Mouse (Mus musculus) erythroid progenitor cell, adult 5-6 weeks (primary cell): Measurements from ENCODE around the gene Zfp568. TPM values are rescaled to one million over a fixed set of nuclear protein-coding genes. Genes with fewer than 3 reads are reported as not detected.
A peak's percentile ranks its signal among the peaks of the same experiment; 100 is the strongest.

Experiments
- ATAC-seq: replicated peaks from 2 replicates; pipeline ENCODE4 v1.8.0; 2016; ENCODE audit warnings: moderate number of reproducible peaks, mild to moderate bottlenecking, moderate TSS enrichment, inconsistent platforms; ENCODE audit not compliant: poor library complexity, low FRiP score, severe bottlenecking
- total RNA-seq, 2 experiments: library from RNA; stranded (forward) in 1 of 2; stranded (reverse) in 1 of 2; fragments of 150-400 nt in 1 of 2; fragments of 186-747, 209-891 nt in 1 of 2; gene quantifications; 2 replicates each; pipeline versions ENCODE4 v1.2.3 to v1.2.4; 2015 to 2017; ENCODE audit warnings: low replicate concordance in 2 of 2

Zfp568 gene
- total RNA-seq (2015; ENCODE audit: low replicate concordance) (2.5 and 5.4 TPM in 2 replicates), total RNA-seq (2017; ENCODE audit: low replicate concordance) (4.1 and 4.2 TPM in 2 replicates)

GRCm38 (mm10) chr7:29983690-29984380 lies at the start of gene Zfp568:
Gene Zfp568 (plus strand): TSS chr7:29983955.
- ATAC-seq, result peak; percentile 93

- no peak for ATAC-seq
Observed at GRCm38 (mm10) chr7:29938856-29939255, 44.9 kb upstream of the Zfp568 start.

- ATAC-seq, result no peak
Observed at GRCm38 (mm10) chr7:29941027-29941426, 42.7 kb upstream of the Zfp568 start.

- no peak for ATAC-seq
Observed at GRCm38 (mm10) chr7:29942740-29943139, 41.0 kb upstream of the Zfp568 start.

GRCm38 (mm10) chr7:29943720-29944119 lies 40.0 kb upstream of the Zfp568 start:
- no peak for ATAC-seq

- no peak for ATAC-seq
Observed at GRCm38 (mm10) chr7:29944201-29944600, 39.6 kb upstream of the Zfp568 start.

- no peak for ATAC-seq
Observed at GRCm38 (mm10) chr7:29953086-29953485, 30.7 kb upstream of the Zfp568 start.

GRCm38 (mm10) chr7:29953513-29954401 lies 30.0 kb upstream of the Zfp568 start, which contains the start of gene Zfp74:
Gene Zfp74 (minus strand): TSS chr7:29954089.
- peak; percentile 92 for ATAC-seq

- peak; percentile 72 for ATAC-seq
Observed at GRCm38 (mm10) chr7:29954731-29955130, 29.0 kb upstream of the Zfp568 start.

GRCm38 (mm10) chr7:29956257-29956656 lies 27.5 kb upstream of the Zfp568 start:
- no peak for ATAC-seq

GRCm38 (mm10) chr7:29958125-29958724 lies 25.5 kb upstream of the Zfp568 start:
- no peak for ATAC-seq

GRCm38 (mm10) chr7:29959004-29959403 lies 24.8 kb upstream of the Zfp568 start:
- no peak for ATAC-seq

GRCm38 (mm10) chr7:29965115-29965810 lies 18.5 kb upstream of the Zfp568 start:
- ATAC-seq, result peak; percentile 82

GRCm38 (mm10) chr7:29970686-29971085 lies 13.1 kb upstream of the Zfp568 start:
- no peak for ATAC-seq

- no peak for ATAC-seq
Observed at GRCm38 (mm10) chr7:29980761-29981160, 3.0 kb upstream of the Zfp568 start.

GRCm38 (mm10) chr7:29981455-29981854 lies 2.3 kb upstream of the Zfp568 start:
- ATAC-seq, result no peak

- no peak for ATAC-seq
Observed at GRCm38 (mm10) chr7:29981860-29982259, 1.9 kb upstream of the Zfp568 start.

- no peak for ATAC-seq
Observed at GRCm38 (mm10) chr7:29982341-29982740, 1.4 kb upstream of the Zfp568 start.

- 0 out of 2 replicates have a peak, but pooled peaks have one; percentile 25 for ATAC-seq
Observed at GRCm38 (mm10) chr7:29982931-29983330, 824 bp upstream of the Zfp568 start.

GRCm38 (mm10) chr7:29983340-29983689 lies 440 bp upstream of the Zfp568 start:
- peak; percentile 41 for ATAC-seq
